Mouse (Mus musculus) hindbrain, postnatal 0 days (tissue): ENCODE measurements at regions not wholly inside any gene's neighbourhood (a gene's known extent, or its start where the extent isn't known, plus 50 kb on each side); places are given as distances from the start of the nearest gene placed in this dataset.

Experiments used
- ATAC-seq: fragments of 200-750 bp; cut with Nextera tagmentation; 2 replicates; pipeline ENCODE4 v1.8.0; 2017; ENCODE audit warnings: mild to moderate bottlenecking, moderate TSS enrichment, moderate library complexity
- DNase-seq: peaks from one replicate; pipeline ENCODE4 v3.0.0-alpha.2; 2015; ENCODE audit warnings: low spot score
- H3K27ac ChIP-seq: fragments of 300-500 bp; sonication (generic); 2 replicates; pipeline ENCODE4 v1.5.1; 2014; ENCODE audit warnings: mild to moderate bottlenecking
- H3K27me3 ChIP-seq: fragments of 300-500 bp; sonication (generic); 2 replicates; pipeline ENCODE4 v1.6.1; 2014; ENCODE audit warnings: low read length, mixed read lengths; ENCODE audit not compliant: insufficient read depth
- H3K36me3 ChIP-seq: fragments of 300-500 bp; sonication (generic); 2 replicates; pipeline ENCODE4 v1.6.1; 2014; ENCODE audit warnings: low read length, mixed read lengths; ENCODE audit not compliant: insufficient read depth
- H3K4me1 ChIP-seq: fragments of 300-500 bp; sonication (generic); 2 replicates; pipeline ENCODE4 v1.6.1; 2014; ENCODE audit warnings: antibody characterized with exemption, low read length, mixed read lengths; ENCODE audit not compliant: insufficient read depth
- H3K4me2 ChIP-seq: fragments of 300-500 bp; sonication (generic); 2 replicates; pipeline ENCODE4 v1.6.1; 2014; ENCODE audit warnings: low read depth, mild to moderate bottlenecking, low read length, moderate library complexity, mixed read lengths
- H3K4me3 ChIP-seq: fragments of 300-500 bp; sonication (generic); 2 replicates; pipeline ENCODE4 v1.5.1; 2014; ENCODE audit warnings: low read length
- H3K9ac ChIP-seq: fragments of 300-500 bp; sonication (generic); replicated peaks from 2 replicates; pipeline ENCODE4 v1.6.1; 2014; ENCODE audit warnings: mild to moderate bottlenecking, low read length, moderate library complexity, mixed read lengths
- H3K9me3 ChIP-seq: fragments of 300-500 bp; sonication (generic); 2 replicates; pipeline ENCODE4 v1.6.1; 2016; ENCODE audit warnings: low read length, mixed read lengths
- CTCF ChIP-seq: IDR thresholded peaks from 2 replicates; pipeline ENCODE4 v1.5.1; 2016; ENCODE audit warnings: antibody characterized with exemption, control low read depth, low read depth
- WGBS: fragments of 180-500 bp; shearing (Covaris S2); extraction: QIAGEN DNeasy Blood & Tissue Kit; methylation state at CpG from one replicate; pipeline ENCODE4 v1.1.7; 2014; 5-methylcytosine and 5-hydroxymethylcytosine counted together

DNA sequence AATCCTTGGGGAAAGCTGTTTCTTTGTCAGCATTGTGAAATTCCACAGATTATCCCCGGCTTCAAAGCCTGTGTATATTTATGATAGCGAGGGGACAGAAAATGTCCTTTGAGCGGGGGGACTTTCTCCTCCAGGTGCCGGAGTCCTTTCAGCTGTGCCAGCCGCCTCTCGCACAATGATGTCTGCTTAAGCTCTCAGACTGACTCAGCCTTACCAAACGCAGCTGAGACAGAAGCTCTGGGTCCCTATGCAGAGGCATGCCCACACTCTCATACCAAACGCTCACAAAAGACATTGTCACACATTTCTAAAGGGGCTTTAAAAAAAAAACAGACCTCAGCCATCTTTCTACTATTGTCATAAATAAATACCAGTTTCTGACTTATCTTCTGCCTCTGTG is 633.9 kb downstream of the Dok5 start:
- Histone ChIP-seq H3K4me3 (no peak overlapping the region), H3K4me2 (no peak overlapping the region), H3K27ac (no peak overlapping the region), H3K9me3 (no peaks in the 10 kb centered on the region), H3K27me3 (no peaks in the 10 kb centered on the region), H3K4me1 (no peaks in the 10 kb centered on the region), H3K9ac (no peak overlapping the region), H3K36me3 (no peaks in the 10 kb centered on the region)
- WGBS: 79% methylated on average over 8 of the region's 8 CpGs
- ATAC-seq (no peak), DNase-seq (no peak)
- TF ChIP-seq CTCF: no peak

DNA sequence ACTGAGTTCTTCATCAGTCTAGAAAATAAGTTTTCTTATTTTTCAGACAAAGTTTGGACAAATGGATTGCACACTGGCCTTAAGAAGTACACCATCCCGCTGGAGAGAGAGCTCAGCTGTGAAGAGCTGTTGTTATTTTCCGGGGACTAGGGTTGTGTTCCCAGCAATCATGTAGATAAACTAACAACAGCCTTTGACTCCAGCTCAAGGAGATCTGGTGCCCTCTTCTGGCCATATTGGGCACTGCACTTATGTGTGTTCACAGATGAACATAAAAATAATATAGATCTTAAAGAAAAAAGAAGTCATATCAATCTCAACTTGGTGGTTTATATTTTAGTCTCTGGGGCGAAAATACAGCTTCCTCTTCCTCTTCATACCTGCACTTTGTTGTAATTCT is 633.0 kb downstream of the Dok5 start:
- ATAC-seq (no peak), DNase-seq (no peak)
- Histone ChIP-seq H3K27me3 (no peaks in the 10 kb centered on the region), H3K4me1 (no peaks in the 10 kb centered on the region), H3K27ac (no peak overlapping the region), H3K9ac (no peak overlapping the region), H3K36me3 (no peaks in the 10 kb centered on the region), H3K9me3 (no peaks in the 10 kb centered on the region), H3K4me3 (no peak overlapping the region), H3K4me2 (no peak overlapping the region)
- WGBS: 89% methylated on average over 3 of the region's 3 CpGs
- peak; percentile 43 for TF ChIP-seq CTCF

DNA sequence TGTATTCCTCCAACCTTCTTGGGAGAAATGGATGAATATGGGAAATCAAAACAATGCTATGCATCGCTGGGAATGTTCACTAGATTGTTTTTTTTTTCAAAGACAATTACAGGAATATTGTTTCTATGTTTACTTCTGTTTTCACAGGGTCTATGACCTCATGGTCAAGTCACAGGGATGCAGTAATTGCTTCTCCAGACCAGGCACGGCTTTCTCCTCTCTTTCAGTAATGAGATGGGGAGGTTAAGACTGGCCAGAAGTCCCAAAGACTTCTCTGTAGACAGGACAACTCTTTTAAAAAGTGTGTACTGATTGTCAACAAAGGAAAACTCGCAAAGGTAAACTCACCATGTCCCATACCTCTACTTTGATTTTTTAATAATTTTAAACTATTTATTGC is 631.8 kb downstream of the Dok5 start:
- H3K4me3 ChIP-seq: no peak overlapping the region
- WGBS: 83% methylated on average over 3 of the region's 3 CpGs
- DNase-seq (no peak), ATAC-seq (no peak)
- H3K4me1 ChIP-seq: no peaks in the 10 kb centered on the region
- no peaks in the 10 kb centered on the region for H3K9me3 ChIP-seq
- no peak overlapping the region for H3K27ac ChIP-seq
- no peaks in the 10 kb centered on the region for H3K36me3 ChIP-seq
- no peak overlapping the region for H3K9ac ChIP-seq
- H3K27me3 ChIP-seq: no peaks in the 10 kb centered on the region
- no peak for TF ChIP-seq CTCF
- H3K4me2 ChIP-seq: no peak overlapping the region

DNA sequence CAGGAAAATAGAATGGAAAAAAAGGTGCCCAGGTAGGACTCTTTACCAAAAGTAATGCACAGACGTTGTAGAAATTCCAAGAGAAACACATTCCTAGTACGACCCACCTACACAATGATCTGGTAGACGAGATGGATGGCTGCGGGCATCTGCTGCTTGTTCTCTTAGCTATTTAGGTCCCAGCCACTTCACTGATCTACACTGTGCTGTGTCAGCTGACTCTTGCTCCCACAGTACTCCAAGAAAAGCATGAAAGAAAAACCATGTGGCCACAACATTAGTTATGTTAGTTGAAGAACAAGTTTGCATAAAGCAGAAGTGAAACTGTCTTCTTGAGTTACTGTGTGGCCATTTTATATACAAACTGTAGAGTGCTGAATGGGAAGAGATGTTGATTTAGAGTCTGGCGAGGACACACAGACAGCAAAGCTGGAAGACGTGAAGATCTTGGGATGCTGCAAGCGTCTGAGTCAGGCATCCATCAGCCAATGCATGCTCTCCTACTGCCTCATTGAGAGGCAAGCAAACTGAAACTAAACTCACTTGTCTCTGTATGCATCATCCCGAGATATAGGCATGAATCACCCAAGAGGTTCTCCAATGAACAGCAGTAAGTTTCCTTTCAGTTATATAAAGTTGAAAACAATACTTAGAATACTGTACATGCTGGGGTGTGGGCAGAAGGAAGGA is 626.6 kb downstream of the Dok5 start:
- H3K27me3 ChIP-seq: no peaks in the 10 kb centered on the region
- H3K27ac ChIP-seq: no peak overlapping the region
- H3K9me3 ChIP-seq: no peaks in the 10 kb centered on the region
- H3K9ac ChIP-seq: no peak overlapping the region
- TF ChIP-seq CTCF: no peak
- no peak overlapping the region for H3K4me2 ChIP-seq
- H3K4me1 ChIP-seq: no peaks in the 10 kb centered on the region
- 88% methylated on average over 8 of the region's 8 CpGs for WGBS
- DNase-seq (no peak), ATAC-seq (no peak)
- no peak overlapping the region for H3K4me3 ChIP-seq
- H3K36me3 ChIP-seq: no peaks in the 10 kb centered on the region

DNA sequence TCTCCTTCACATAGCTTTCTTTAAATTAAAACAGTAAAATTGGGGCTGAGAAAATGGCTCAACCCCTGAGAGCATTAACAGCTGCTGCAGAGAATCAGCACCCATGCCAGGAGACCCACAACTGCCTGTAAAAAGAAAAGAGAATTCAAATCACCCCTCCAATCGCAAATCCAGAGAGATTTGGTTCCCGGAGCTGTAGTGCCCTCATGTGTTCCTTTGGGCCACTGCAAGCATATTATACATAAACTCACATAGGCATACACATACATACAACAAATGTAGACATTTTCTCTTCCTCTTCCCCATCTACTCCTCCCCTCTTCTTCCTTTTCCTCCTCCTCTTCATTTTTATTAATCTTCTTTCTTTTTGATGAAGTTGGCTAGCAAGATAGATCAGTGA is 616.5 kb downstream of the Dok5 start:
- no peaks in the 10 kb centered on the region for H3K27me3 ChIP-seq
- H3K9me3 ChIP-seq: no peaks in the 10 kb centered on the region
- no peak overlapping the region for H3K9ac ChIP-seq
- no peaks in the 10 kb centered on the region for H3K36me3 ChIP-seq
- ATAC-seq (no peak), DNase-seq (no peak)
- no peak for TF ChIP-seq CTCF
- H3K27ac ChIP-seq: no peak overlapping the region
- 90% methylated on average over 2 of the region's 2 CpGs for WGBS
- H3K4me3 ChIP-seq: no peak overlapping the region
- no peaks in the 10 kb centered on the region for H3K4me1 ChIP-seq
- no peak overlapping the region for H3K4me2 ChIP-seq

DNA sequence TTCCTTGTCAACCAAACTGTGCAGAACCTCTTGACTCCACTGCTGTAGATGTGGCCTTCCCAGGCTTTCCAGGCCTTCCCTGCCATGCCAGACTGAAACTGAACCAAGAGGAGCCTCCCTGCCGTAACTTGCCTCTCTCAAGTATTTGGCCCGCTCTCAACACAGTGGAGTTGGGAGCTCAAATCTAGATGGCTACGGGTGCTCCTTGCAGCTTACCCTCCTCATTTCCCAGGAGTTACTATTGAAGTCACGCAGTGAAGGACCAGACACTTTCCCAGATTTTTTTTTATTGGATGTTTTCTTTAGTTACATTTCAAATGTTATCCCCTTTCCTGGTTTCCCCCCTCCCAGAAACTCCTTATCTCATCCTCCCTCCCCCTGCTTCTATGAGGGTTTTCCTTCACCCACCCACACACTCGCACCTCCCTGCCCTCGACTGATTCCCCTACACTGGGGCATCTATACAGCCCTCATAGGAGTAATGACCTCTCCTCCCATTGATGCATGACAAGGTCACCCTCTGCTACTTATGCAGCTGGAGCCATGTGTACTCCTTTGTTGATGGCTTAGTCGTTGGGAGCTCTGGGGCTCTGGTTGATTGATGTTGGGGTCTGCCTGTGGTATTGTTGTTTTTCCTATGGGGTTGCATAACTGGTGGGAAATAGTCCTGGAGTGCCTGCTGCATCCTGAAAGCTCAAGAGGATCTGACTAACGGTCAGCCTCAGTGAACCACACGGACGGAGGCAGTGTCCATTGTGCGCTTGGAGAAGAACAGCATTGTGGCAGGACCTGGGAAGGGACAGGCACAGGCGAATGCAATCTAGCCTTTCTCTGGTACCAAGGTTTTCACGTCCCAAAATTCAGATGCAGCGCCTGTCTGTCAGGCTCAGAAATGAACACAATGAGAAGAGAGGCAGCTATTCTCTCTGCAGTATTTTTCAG is 602.5 kb downstream of the Dok5 start:
- Histone ChIP-seq H3K4me1 (no peaks in the 10 kb centered on the region), H3K9me3 (no peaks in the 10 kb centered on the region), H3K4me2 (no peak overlapping the region), H3K4me3 (no peak overlapping the region), H3K36me3 (no peaks in the 10 kb centered on the region), H3K27ac (no peak overlapping the region), H3K9ac (no peak overlapping the region), H3K27me3 (no peaks in the 10 kb centered on the region)
- no peak for DNase-seq
- 47% methylated on average over 14 of the region's 14 CpGs for WGBS
- TF ChIP-seq CTCF: no peak
- no peak for ATAC-seq

DNA sequence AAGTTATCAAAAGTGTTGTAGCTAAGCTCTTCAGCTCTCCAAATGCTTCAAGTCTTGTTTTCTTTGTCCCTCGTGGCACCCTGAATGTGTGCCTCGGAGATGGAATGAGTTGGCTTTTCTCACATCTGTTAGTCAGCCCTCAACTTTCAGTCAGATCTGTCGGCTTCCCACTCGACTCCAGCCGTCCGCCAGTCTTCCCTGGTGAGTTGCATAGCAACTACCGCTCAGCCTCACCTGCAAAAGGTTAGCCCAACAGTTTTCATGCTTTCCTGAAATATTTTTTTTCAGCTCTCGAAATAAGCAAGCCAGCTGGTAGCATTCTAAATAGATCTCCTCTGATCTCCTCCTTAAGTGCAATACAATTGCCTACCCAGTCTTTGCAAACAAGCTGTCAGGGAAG is 601.2 kb downstream of the Dok5 start:
- no peak overlapping the region for H3K9ac ChIP-seq
- no peak for ATAC-seq
- WGBS: 83% methylated on average over 8 of the region's 8 CpGs
- no peaks in the 10 kb centered on the region for H3K4me1 ChIP-seq
- H3K4me3 ChIP-seq: no peak overlapping the region
- no peak overlapping the region for H3K4me2 ChIP-seq
- H3K36me3 ChIP-seq: no peaks in the 10 kb centered on the region
- no peaks in the 10 kb centered on the region for H3K9me3 ChIP-seq
- no peak for TF ChIP-seq CTCF
- H3K27ac ChIP-seq: no peak overlapping the region
- no peak for DNase-seq
- no peaks in the 10 kb centered on the region for H3K27me3 ChIP-seq
